Mouse (Mus musculus) layer of hippocampus, adult 2 months (tissue): ENCODE data around the gene Foxl1. TPM values are rescaled to one million over a fixed set of nuclear protein-coding genes. Genes with fewer than 3 reads are reported as not detected.

Experiments
- DNase-seq, 2 experiments: peaks; one replicate each; pipeline ENCODE4 v3.0.0; 2022; ENCODE audit warnings: low spot score in 2 of 2
- H3K27ac ChIP-seq: fragments of 200-600 bp; 2 replicates; pipeline ENCODE4 v1.8.1; 2022
- H3K4me3 ChIP-seq: fragments of 200-600 bp; 2 replicates; pipeline ENCODE4 v1.8.1; 2022; ENCODE audit warnings: mild to moderate bottlenecking
- CTCF ChIP-seq: fragments of 200-600 bp; conservative IDR thresholded peaks from 2 replicates; pipeline ENCODE4 v1.8.1; 2022; ENCODE audit warnings: antibody characterized with exemption, mild to moderate bottlenecking, moderate library complexity
- long read RNA-seq, 2 experiments: library from polyadenylated mRNA; stranded (forward); transcript quantifications; one replicate each; pipeline ENCODE4 v2.0.0; 2021; ENCODE audit warnings: borderline mapping rate in 2 of 2
- total RNA-seq, 2 experiments: library from RNA; stranded (reverse); gene quantifications; 2 replicates each; pipeline ENCODE4 v1.2.3; 2021

Foxl1 gene
- total RNA-seq, result under 1 TPM in 1 of 2 experiments, not detected in 1; 0.13 TPM
- long read RNA-seq, experiment 1, result 0 reads
- long read RNA-seq, experiment 2, result 0 reads

- DNase-seq, result no peak
- TF ChIP-seq CTCF, result no peak
- no peak within 1 kb of the TSS for H3K4me3 ChIP-seq
- no peak within 1 kb of the TSS for H3K27ac ChIP-seq
These were observed at the start of gene Foxl1 for GRCm38 (mm10) chr8:121127756-121128375. Foxl1 (plus strand) TSS chr8:121127940.

GRCm38 (mm10) chr8:121078721-121079120 is 49.0 kb upstream of the Foxl1 start:
- TF ChIP-seq CTCF, result no peak
- no peak overlapping the region for H3K4me3 ChIP-seq
- H3K27ac ChIP-seq, result no peak overlapping the region
- DNase-seq, result no peak

GRCm38 (mm10) chr8:121079201-121079600 is 48.5 kb upstream of the Foxl1 start:
- no peak overlapping the region for H3K4me3 ChIP-seq
- H3K27ac ChIP-seq, result no peak overlapping the region
- no peak for TF ChIP-seq CTCF
- no peak for DNase-seq

- Histone ChIP-seq H3K27ac (no peak overlapping the region), H3K4me3 (no peak overlapping the region)
- no peak for DNase-seq
- no peak for TF ChIP-seq CTCF
These were observed 47.8 kb upstream of the Foxl1 start for GRCm38 (mm10) chr8:121079944-121080343.

GRCm38 (mm10) chr8:121080361-121081090 is 47.2 kb upstream of the Foxl1 start:
- TF ChIP-seq CTCF, result no peak
- Histone ChIP-seq H3K27ac (no peak overlapping the region), H3K4me3 (no peak overlapping the region)
- no peak for DNase-seq

- Histone ChIP-seq H3K27ac (no peak overlapping the region), H3K4me3 (no peak overlapping the region)
- DNase-seq, result no peak
- TF ChIP-seq CTCF, result no peak
These were observed 46.3 kb upstream of the Foxl1 start for GRCm38 (mm10) chr8:121081398-121081797.

GRCm38 (mm10) chr8:121082218-121083092 is 45.3 kb upstream of the Foxl1 start:
- Histone ChIP-seq H3K4me3 (peak overlapping the region; percentile 55), H3K27ac (no peak overlapping the region; the same call in 1 of the 2 replicates)
- DNase-seq, result no peak
- TF ChIP-seq CTCF, result no peak

- no peak for DNase-seq
- no peak for TF ChIP-seq CTCF
- peak overlapping the region; percentile 55; the same call in 1 of the 2 replicates for H3K27ac ChIP-seq
These were observed 44.4 kb upstream of the Foxl1 start for GRCm38 (mm10) chr8:121083093-121083935.

GRCm38 (mm10) chr8:121083936-121084209 is 43.9 kb upstream of the Foxl1 start:
- peak overlapping the region; percentile 55 for H3K4me3 ChIP-seq
- no peak for DNase-seq
- no peak for TF ChIP-seq CTCF

More at GRCm38 (mm10) chr8:121083093-121083935, 44.4 kb upstream of the Foxl1 start:
- H3K4me3 ChIP-seq, result peak overlapping the region; percentile 55

GRCm38 (mm10) chr8:121084210-121084951 is 43.4 kb upstream of the Foxl1 start, which contains the start of gene Foxf1:
Foxf1 (plus strand) TSS chr8:121084386.
- Histone ChIP-seq H3K4me3 (peak within 1 kb of the TSS; percentile 55), H3K27ac (peak within 1 kb of the TSS; percentile 55; the same call in 1 of the 2 replicates)
- no peak for DNase-seq
- no peak for TF ChIP-seq CTCF

More at GRCm38 (mm10) chr8:121083936-121084209, 43.9 kb upstream of the Foxl1 start:
- no peak overlapping the region; the same call in 1 of the 2 replicates for H3K27ac ChIP-seq

GRCm38 (mm10) chr8:121085011-121085410 is 42.7 kb upstream of the Foxl1 start:
- DNase-seq, result no peak
- H3K27ac ChIP-seq, result no peak overlapping the region
- peak overlapping the region; percentile 43 for H3K4me3 ChIP-seq
- no peak for TF ChIP-seq CTCF
